Mouse (Mus musculus): ENCODE measurements around the gene Ccdc9b.

Ccdc9b gene

GRCm38 (mm10) chr2:118778418-118778817 is 16.0 kb upstream of the Ccdc9b start:
- in situ Hi-C loops (cut with MboI; ENCODE audit: low sequenced_read_pairs): no loop called here

- in situ Hi-C loops (cut with MboI; ENCODE audit: low sequenced_read_pairs): no loop called here
These were observed 13.8 kb upstream of the Ccdc9b start for GRCm38 (mm10) chr2:118776295-118776694.

GRCm38 (mm10) chr2:118775846-118776245 is 13.4 kb upstream of the Ccdc9b start:
- in situ Hi-C loops (cut with MboI; ENCODE audit: low sequenced_read_pairs): no loop called here

- in situ Hi-C loops (cut with MboI; ENCODE audit: low sequenced_read_pairs): no loop called here
These were observed 12.9 kb upstream of the Ccdc9b start for GRCm38 (mm10) chr2:118775396-118775795.

- in situ Hi-C loops (cut with MboI; ENCODE audit: low sequenced_read_pairs): no loop called here
These were observed 12.1 kb upstream of the Ccdc9b start for GRCm38 (mm10) chr2:118774536-118774935.

- in situ Hi-C loops (cut with MboI; ENCODE audit: low sequenced_read_pairs): no loop called here
These were observed 9.9 kb upstream of the Ccdc9b start, which contains the start of gene Phgr1 for GRCm38 (mm10) chr2:118772158-118772874. Gene Phgr1, plus strand, starts transcription at chr2:118772769.

- in situ Hi-C loops (cut with MboI; ENCODE audit: low sequenced_read_pairs): loop anchor here (10.0 kb wide), 1 partner anchor 208 kb away; no protein-coding TSS in a partner anchor
These were observed 3.9 kb upstream of the Ccdc9b start for GRCm38 (mm10) chr2:118766041-118767033.

GRCm38 (mm10) chr2:118764875-118765274 is 2.4 kb upstream of the Ccdc9b start:
- in situ Hi-C loops (cut with MboI; ENCODE audit: low sequenced_read_pairs): loop anchor here (5.0 to 10.0 kb wide), 3 partner anchors 112 to 210 kb away; no protein-coding TSS in a partner anchor

- in situ Hi-C loops (cut with MboI; ENCODE audit: low sequenced_read_pairs): loop anchor here (5.0 to 10.0 kb wide), 3 partner anchors 113 to 211 kb away; no protein-coding TSS in a partner anchor
These were observed 1.8 kb upstream of the Ccdc9b start for GRCm38 (mm10) chr2:118764094-118764831.

GRCm38 (mm10) chr2:118763469-118763868 is 1.0 kb upstream of the Ccdc9b start:
- in situ Hi-C loops (cut with MboI; ENCODE audit: low sequenced_read_pairs): loop anchor here (5.0 to 10.0 kb wide), 3 partner anchors 114 to 211 kb away; no protein-coding TSS in a partner anchor

- in situ Hi-C loops (cut with MboI; ENCODE audit: low sequenced_read_pairs): loop anchor here (5.0 to 10.0 kb wide), 3 partner anchors 115 to 212 kb away; no protein-coding TSS in a partner anchor
These were observed 305 bp upstream of the Ccdc9b start for GRCm38 (mm10) chr2:118762784-118763148.

- in situ Hi-C loops (cut with MboI; ENCODE audit: low sequenced_read_pairs): loop anchor here (5.0 to 10.0 kb wide), 3 partner anchors 116 to 213 kb away; no protein-coding TSS in a partner anchor
These were observed 1.1 kb downstream of the Ccdc9b start for GRCm38 (mm10) chr2:118761358-118761757.

- in situ Hi-C loops (cut with MboI; ENCODE audit: low sequenced_read_pairs): loop anchor here (5.0 to 10.0 kb wide), 3 partner anchors 117 to 214 kb away; no protein-coding TSS in a partner anchor
These were observed 2.0 kb downstream of the Ccdc9b start for GRCm38 (mm10) chr2:118760311-118761025.

- in situ Hi-C loops (cut with MboI; ENCODE audit: low sequenced_read_pairs): loop anchor here (5.0 to 10.0 kb wide), 3 partner anchors 117 to 215 kb away; no protein-coding TSS in a partner anchor
These were observed 2.6 kb downstream of the Ccdc9b start for GRCm38 (mm10) chr2:118759828-118760227.

GRCm38 (mm10) chr2:118756103-118756502 is 6.4 kb downstream of the Ccdc9b start:
- in situ Hi-C loops (cut with MboI; ENCODE audit: low sequenced_read_pairs): no loop called here

- in situ Hi-C loops (cut with MboI; ENCODE audit: low sequenced_read_pairs): no loop called here
These were observed 7.1 kb downstream of the Ccdc9b start for GRCm38 (mm10) chr2:118755407-118755806.

- in situ Hi-C loops (cut with MboI; ENCODE audit: low sequenced_read_pairs): no loop called here
These were observed 8.3 kb downstream of the Ccdc9b start for GRCm38 (mm10) chr2:118754143-118754542.

- in situ Hi-C loops (cut with MboI; ENCODE audit: low sequenced_read_pairs): no loop called here
These were observed 9.7 kb downstream of the Ccdc9b start for GRCm38 (mm10) chr2:118752792-118753108.

GRCm38 (mm10) chr2:118751896-118752791 is 10.3 kb downstream of the Ccdc9b start:
- in situ Hi-C loops (cut with MboI; ENCODE audit: low sequenced_read_pairs): no loop called here
